Mouse (Mus musculus) c-Kit-positive CD71-negative TER-119-negative erythroid progenitor cells, embryonic 14.5 days (primary cell): ENCODE data around the gene Tedc2.

Experiments used
- DNase-seq: peaks from one replicate; pipeline ENCODE4 v3.0.0-alpha.2; 2013; ENCODE audit warnings: low read depth

Tedc2 gene

GRCm38 (mm10) chr17:24193769-24194168, 26.9 kb downstream of the Tedc2 start:
- DNase-seq: no peak

GRCm38 (mm10) chr17:24193268-24193667, 27.4 kb downstream of the Tedc2 start:
- no peak for DNase-seq

GRCm38 (mm10) chr17:24192848-24193247, 27.8 kb downstream of the Tedc2 start:
- DNase-seq: no peak

DNA sequence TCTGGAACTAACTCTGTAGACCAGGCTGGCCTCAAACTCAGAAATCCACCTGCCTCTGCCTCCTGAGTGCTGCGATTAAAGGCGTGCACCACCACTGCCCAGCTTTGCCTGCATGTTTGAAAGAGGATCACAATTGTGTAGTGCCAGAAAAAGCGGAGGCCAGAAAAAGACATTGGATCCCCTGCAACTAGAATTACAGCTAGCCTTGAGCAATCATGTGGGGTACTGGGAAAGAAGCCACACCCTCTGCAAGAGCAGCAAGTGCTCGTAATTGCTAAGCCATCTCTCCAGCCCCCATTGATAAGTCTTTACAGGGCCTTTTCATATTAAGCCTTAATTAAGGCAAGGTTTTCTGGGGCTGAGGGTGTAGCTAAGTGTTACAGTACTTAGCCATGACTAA, 29.2 kb downstream of the Tedc2 start:
- no peak for DNase-seq

DNA sequence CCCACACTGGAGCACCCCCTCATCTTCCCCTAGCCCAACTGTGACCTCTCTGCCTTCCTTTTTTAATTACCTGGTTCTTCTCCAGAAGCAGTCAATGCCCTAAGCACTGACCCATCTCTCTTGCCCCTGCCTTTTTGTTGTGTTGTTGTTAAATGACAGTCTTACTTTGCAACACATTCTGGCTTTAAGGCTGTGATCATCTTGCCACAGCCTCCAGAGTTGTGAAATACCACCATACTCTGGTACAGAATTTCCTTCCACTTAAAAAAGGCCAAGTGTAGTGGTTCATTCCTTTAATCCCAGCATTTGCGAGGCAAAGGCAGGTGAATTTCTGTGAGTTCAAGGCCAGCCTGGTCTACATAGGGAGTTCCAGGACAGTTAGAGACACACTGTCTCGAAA, 29.7 kb downstream of the Tedc2 start:
- no peak for DNase-seq

DNA sequence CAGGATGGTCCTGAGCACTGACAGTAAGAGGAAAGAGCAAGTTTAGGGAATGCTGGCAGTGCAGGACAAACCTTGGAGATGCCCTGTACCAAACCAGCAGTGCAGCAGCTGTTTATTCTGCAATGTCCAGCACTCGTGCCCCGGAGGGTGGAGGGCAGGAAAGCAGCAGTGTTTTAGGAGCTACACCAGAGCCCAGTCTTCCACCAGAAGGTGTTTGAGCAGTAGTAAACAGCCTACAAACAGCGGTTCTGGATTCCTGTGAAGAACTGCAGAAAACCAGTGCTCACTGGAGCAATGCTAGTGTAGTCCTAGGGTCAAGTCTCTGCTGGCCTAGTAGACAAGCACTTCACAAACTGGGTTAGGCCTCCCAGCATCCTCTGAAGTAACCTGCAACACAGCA, 46.4 kb downstream of the Tedc2 start:
- DNase-seq: no peak

GRCm38 (mm10) chr17:24173423-24173822, 47.2 kb downstream of the Tedc2 start:
- peak; percentile 57 for DNase-seq

DNA sequence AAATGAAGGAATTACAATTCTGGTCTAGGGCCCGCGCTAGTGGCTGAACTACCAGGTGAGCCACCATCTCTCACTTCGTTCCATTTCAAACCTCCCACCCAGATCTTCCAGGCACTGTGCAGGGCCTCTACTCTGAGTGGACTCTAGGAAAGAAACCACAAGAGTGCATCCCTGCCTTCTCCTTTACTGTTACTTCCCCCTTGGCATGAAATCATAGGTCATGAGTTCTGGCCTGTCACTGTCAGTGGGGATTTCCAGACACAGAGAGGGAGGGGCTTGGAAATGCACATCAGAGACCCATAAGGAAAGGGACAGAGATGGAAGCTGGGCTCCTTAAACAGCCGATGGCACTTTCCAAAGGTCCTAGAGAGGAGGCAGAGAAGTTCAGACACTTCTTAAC, 48.9 kb downstream of the Tedc2 start:
- no peak for DNase-seq

DNA sequence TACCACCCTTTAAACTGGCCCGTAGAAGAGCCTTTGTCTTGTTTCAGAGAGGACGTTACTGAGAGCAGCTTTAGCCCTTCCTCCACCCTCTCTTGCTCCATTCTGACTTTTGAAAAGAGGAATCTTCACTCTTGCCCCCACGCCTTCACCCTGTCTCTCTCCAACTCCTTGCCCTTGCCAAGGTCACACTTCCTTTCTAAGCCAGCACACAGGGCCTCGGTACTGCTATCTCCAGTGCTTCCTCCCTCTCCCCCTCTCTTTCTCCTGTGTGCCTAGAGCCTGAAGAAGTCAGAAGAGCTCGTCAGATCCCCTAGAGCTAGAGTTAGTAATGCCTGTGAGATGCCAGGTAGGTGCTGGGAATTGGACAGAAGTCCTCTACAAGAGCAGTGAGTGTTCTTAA, 49.9 kb downstream of the Tedc2 start:
- no peak for DNase-seq

DNA sequence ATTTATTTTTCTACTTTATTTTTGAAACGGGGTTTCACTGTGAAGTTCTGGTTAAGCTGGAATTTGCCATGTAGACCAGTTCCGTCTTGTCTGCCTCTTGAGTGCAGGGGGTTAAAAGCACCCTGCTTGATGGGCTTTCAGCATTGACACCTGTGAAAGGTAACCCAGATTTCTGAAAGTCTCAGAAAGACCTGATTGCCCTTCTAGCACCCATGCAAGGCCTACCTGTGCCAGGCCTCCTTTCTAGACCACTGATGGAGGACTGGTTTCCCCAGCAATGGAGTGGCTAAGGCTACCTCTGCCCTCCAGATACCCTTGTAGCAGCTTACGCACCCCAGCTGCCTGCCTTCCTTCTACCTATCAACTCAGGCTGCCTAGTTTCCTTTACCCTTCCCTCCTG, 50.5 kb downstream of the Tedc2 start:
- no peak for DNase-seq

GRCm38 (mm10) chr17:24169317-24170065, 51.2 kb downstream of the Tedc2 start, which contains the start of gene Atp6v0c:
Gene Atp6v0c (minus strand): TSS chr17:24169702.
- DNase-seq: peak; percentile 93

DNA sequence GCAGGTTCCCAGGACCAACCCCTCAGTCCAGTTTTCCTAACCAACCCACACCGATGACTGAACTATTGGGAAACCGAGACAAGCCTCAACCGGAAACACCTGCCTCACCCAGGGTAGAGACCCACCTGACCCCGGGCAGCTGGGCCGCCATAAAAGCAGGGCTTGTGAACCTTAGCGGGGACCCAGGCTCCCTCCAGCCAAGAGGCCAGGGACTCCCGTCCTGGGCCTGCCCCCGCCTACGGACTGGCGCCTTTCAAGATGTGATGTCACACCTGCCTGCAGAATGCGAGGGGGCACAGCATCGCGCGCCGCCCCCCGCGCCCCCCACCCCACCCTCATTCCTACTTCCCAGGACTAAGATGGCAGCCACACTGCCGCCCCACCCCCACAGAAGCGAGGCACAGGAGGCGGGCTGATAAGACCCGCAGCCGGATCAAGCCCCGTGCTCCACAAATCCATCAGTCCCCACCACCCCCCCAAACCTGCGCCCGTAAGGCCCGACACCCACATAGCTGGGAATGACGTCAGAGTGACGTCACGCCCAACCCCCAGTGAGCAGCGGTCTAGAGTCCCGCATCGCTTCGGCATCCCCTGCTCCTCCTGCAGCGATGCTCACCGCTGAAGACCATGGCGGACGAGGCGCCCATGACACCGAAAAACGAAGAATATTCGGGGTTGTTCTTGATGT, 51.9 kb downstream of the Tedc2 start:
- DNase-seq: peak; percentile 42

DNA sequence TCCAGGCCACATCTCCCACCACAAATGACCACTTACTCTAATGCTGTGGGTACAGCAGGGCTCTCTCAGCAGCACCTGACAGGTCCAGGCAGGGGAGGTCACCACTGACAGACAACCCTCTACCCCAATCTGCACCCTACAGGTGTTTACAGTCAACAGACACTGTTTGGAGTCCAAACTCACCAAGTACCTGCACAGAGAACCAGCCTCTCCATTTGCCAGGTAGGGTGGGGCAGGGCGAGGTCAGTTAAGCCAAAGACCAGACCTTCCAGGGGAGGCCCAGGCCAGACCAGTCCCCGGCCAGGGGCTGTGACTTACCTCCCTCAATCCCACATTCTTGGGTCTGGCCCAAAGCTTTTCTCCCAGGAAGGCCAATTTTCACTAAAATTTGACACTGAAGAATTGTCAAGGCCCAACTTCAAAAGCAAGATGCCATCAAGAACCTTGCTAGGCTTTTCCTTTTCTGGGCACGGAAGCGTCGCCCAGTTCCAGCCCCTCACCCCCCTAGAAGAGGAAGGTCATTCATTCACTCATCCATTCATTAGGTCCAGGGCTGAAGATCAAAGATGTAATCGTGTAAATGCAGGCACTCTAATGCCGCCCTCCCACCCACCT, 52.7 kb downstream of the Tedc2 start:
- DNase-seq: no peak

- no peak for DNase-seq
Observed at GRCm38 (mm10) chr17:24167120-24167519, 53.5 kb downstream of the Tedc2 start.
